ENCODE assay signal across 8 mouse cellular contexts in genomic region chr10:41302689-41303431, GRCm38 (mm10). TPM values are rescaled to one million over a fixed set of nuclear protein-coding genes. Genes with fewer than 3 reads are reported as not detected.
DNase-seq lines count a peak whose midpoint lies in the region; ATAC-seq and TF ChIP-seq lines count a peak whose summit lies in the region.

Gene Fig4 (minus strand): TSS chr10:41303260.

- H3K4me2 ChIP-seq in forebrain, embryonic 13.5 days: peak within 1 kb of the TSS; percentile 82
- H3K4me2 ChIP-seq in neural tube, embryonic 15.5 days: peak within 1 kb of the TSS; percentile 98

- H3K9ac ChIP-seq in forebrain, embryonic 13.5 days: peak within 1 kb of the TSS; percentile 91
- H3K9ac ChIP-seq in neural tube, embryonic 15.5 days (replicated peaks): peak within 1 kb of the TSS; percentile 84

- H3K4me1 ChIP-seq in E14TG2a.4 (replicated peaks; ENCODE audit: low read depth, low read length): peaks cover 46% of the 10 kb centered on the region
- H3K4me1 ChIP-seq in forebrain, embryonic 13.5 days: peaks cover 11% of the 10 kb centered on the region
- H3K4me1 ChIP-seq in neural tube, embryonic 15.5 days: peaks cover 13% of the 10 kb centered on the region

- H3K9me3 ChIP-seq in E14TG2a.4 (ENCODE audit: low read length): peaks cover 16% of the 10 kb centered on the region
- no peaks in the 10 kb centered on the region for H3K9me3 ChIP-seq in forebrain, embryonic 13.5 days (replicated peaks)
- no peaks in the 10 kb centered on the region for H3K9me3 ChIP-seq in neural tube, embryonic 15.5 days (replicated peaks)

- H3K27me3 ChIP-seq in E14TG2a.4 (ENCODE audit: insufficient read depth, low read length): no peaks in the 10 kb centered on the region
- no peaks in the 10 kb centered on the region for H3K27me3 ChIP-seq in forebrain, embryonic 13.5 days
- H3K27me3 ChIP-seq in neural tube, embryonic 15.5 days (replicated peaks): no peaks in the 10 kb centered on the region

- peak within 1 kb of the TSS; percentile 76 for H3K27ac ChIP-seq in forebrain, embryonic 13.5 days
- peak within 1 kb of the TSS; percentile 88 for H3K27ac ChIP-seq in neural tube, embryonic 15.5 days (replicated peaks)

- intact Hi-C loops in heart, postnatal 10 days (cut with DNase I): loop anchor here (10.0 kb wide), 2 partner anchors 102 to 202 kb away; no protein-coding TSS in a partner anchor

- TF ChIP-seq CTCF in E14TG2a.4 (conservative IDR thresholded peaks at IDR 0.05; ENCODE audit: low read length): no peak

- peak within 1 kb of the TSS; percentile 98 for H3K4me3 ChIP-seq in E14TG2a.4 (replicated peaks; ENCODE audit: low read length)
- peak within 1 kb of the TSS; percentile 88 for H3K4me3 ChIP-seq in forebrain, embryonic 13.5 days
- peak within 1 kb of the TSS; percentile 96 for H3K4me3 ChIP-seq in neural tube, embryonic 15.5 days (replicated peaks)

- DNase-seq in c-Kit-positive CD71-positive TER-119-positive erythroid progenitor cells, embryonic 14.5 days (ENCODE audit: low spot score): peak; percentile 92
- peak; percentile 90 to 92 for DNase-seq in heart, postnatal 10 days
- DNase-seq in large intestine, adult 2 months (ENCODE audit: low read depth, low spot score): peak; percentile 56
- peak; percentile 82 to 88 for DNase-seq in lung, adult 18-20 months
- peak; percentile 87 for DNase-seq in testis, postnatal 14 days (ENCODE audit: low spot score)

- ATAC-seq in forebrain, embryonic 13.5 days: peak; percentile 93
- ATAC-seq in neural tube, embryonic 15.5 days (ENCODE audit: low FRiP score): peak; percentile 95

- H3K36me3 ChIP-seq in E14TG2a.4 (ENCODE audit: insufficient read depth, low read length): no peaks in the 10 kb centered on the region
- no peaks in the 10 kb centered on the region for H3K36me3 ChIP-seq in forebrain, embryonic 13.5 days (ENCODE audit: poor library complexity, severe bottlenecking)
- H3K36me3 ChIP-seq in neural tube, embryonic 15.5 days: no peaks in the 10 kb centered on the region

- under 1% methylated on average over 38 of the region's 38 CpGs for WGBS in forebrain, embryonic 13.5 days
- 1% methylated on average over 38 of the region's 38 CpGs for WGBS in large intestine, adult 2 months
- under 1% methylated on average over 38 of the region's 38 CpGs for WGBS in neural tube, embryonic 15.5 days

RNA-seq across cellular contexts. Expression of gene Fig4, which starts in this region (rescaled TPM):
- 22.0 and 24.0 TPM in 2 replicates for polyA plus RNA-seq in forebrain, embryonic 13.5 days (2015; fragmentation: Nextera tagmentation; extraction: Ambion mirVana)
- total RNA-seq in heart, postnatal 10 days (2021): 10 to 100 TPM; 34.2 to 38.7 TPM
- polyA plus RNA-seq in large intestine, adult 2 months (2012; rRNA removed): 8.4 and 11.0 TPM in 2 replicates
- polyA plus RNA-seq in neural tube, embryonic 15.5 days (2015; fragmentation: Nextera tagmentation; extraction: Ambion mirVana): 28.7 and 32.1 TPM in 2 replicates

Comparison
In these comparisons a context has a peak if more than half of its experiments do, and no peak if none do; other contexts are left out.
1. Peak in every context shown above with its lines: DNase-seq, ATAC-seq, H3K4me3 ChIP-seq and H3K27ac ChIP-seq.